Mouse (Mus musculus) neural tube, embryonic 15.5 days (tissue): ENCODE data around the gene Chst4. TPM values are rescaled to one million over a fixed set of nuclear protein-coding genes. Genes with fewer than 3 reads are reported as not detected.

Source experiments
- ATAC-seq: fragments of 200-750 bp; cut with Nextera tagmentation; 2 replicates; pipeline ENCODE4 v1.8.0; 2017; ENCODE audit warnings: mild to moderate bottlenecking, moderate TSS enrichment, moderate library complexity; ENCODE audit not compliant: low FRiP score
- H3K27ac ChIP-seq: fragments of 300-500 bp; sonication (generic); replicated peaks from 2 replicates; pipeline ENCODE4 v1.5.1; 2015; ENCODE audit warnings: mild to moderate bottlenecking, inconsistent platforms
- H3K27me3 ChIP-seq: fragments of 300-500 bp; sonication (generic); replicated peaks from 2 replicates; pipeline ENCODE4 v1.6.1; 2015; ENCODE audit warnings: inconsistent platforms
- H3K36me3 ChIP-seq: fragments of 300-500 bp; sonication (generic); 2 replicates; pipeline ENCODE4 v1.6.1; 2015; ENCODE audit warnings: inconsistent platforms
- H3K4me1 ChIP-seq: fragments of 300-500 bp; sonication (generic); 2 replicates; pipeline ENCODE4 v1.6.1; 2015; ENCODE audit warnings: inconsistent platforms
- H3K4me2 ChIP-seq: fragments of 300-500 bp; sonication (generic); 2 replicates; pipeline ENCODE4 v1.6.1; 2015; ENCODE audit warnings: inconsistent platforms, mild to moderate bottlenecking, moderate library complexity
- H3K4me3 ChIP-seq: fragments of 300-500 bp; sonication (generic); replicated peaks from 2 replicates; pipeline ENCODE4 v1.5.1; 2015; ENCODE audit warnings: mild to moderate bottlenecking, inconsistent platforms
- H3K9ac ChIP-seq: fragments of 300-500 bp; sonication (generic); replicated peaks from 2 replicates; pipeline ENCODE4 v1.6.1; 2015; ENCODE audit warnings: mild to moderate bottlenecking, inconsistent platforms
- H3K9me3 ChIP-seq: fragments of 300-500 bp; sonication (generic); replicated peaks from 2 replicates; pipeline ENCODE4 v1.6.1; 2016; ENCODE audit warnings: inconsistent platforms
- WGBS: fragments of 180-500 bp; shearing (Covaris S2); methylation state at CpG from one replicate; pipeline ENCODE4 v1.1.7; 2015; ENCODE audit warnings: mixed read lengths; 5-methylcytosine and 5-hydroxymethylcytosine counted together
- polyA plus RNA-seq: library from polyadenylated mRNA; unstranded; fragments of >200 nt; fragmentation: Nextera tagmentation; extraction: Ambion mirVana; gene quantifications from 2 replicates; pipeline ENCODE4 v1.2.1, GENCODE M21; 2015

Gene Chst4
- polyA plus RNA-seq, 1 experiment from 2014 or later = not detected

DNA sequence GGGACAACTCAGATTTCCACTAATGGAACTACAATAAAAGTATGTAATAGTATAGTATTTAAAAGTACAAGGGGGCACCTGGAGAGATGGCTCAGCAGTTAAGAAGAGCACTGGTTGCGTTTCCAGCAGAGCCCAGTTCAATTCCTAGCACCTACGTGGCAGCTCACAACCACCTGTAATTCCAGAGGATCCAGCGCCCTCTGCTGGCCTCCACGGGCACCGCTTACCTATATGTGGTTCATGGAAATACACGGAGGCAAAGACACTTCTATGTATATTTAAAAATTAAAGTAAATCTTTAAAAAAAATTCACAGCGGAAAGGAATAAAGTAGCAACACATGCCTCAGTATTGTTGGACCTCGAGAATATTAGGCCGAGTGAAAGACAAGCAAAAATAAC, 36.6 kb downstream of the Chst4 start:
- no peak overlapping the region for H3K27ac ChIP-seq
- no peak overlapping the region for H3K4me3 ChIP-seq
- ATAC-seq = no peak
- no peaks in the 10 kb centered on the region for H3K36me3 ChIP-seq
- 38% methylated on average over 9 of the region's 9 CpGs for WGBS
- H3K4me1 ChIP-seq = peaks cover 8% of the 10 kb centered on the region; the same call in 1 of the 2 replicates
- no peaks in the 10 kb centered on the region for H3K27me3 ChIP-seq
- no peak overlapping the region for H3K4me2 ChIP-seq
- no peak overlapping the region for H3K9ac ChIP-seq
- no peaks in the 10 kb centered on the region for H3K9me3 ChIP-seq

DNA sequence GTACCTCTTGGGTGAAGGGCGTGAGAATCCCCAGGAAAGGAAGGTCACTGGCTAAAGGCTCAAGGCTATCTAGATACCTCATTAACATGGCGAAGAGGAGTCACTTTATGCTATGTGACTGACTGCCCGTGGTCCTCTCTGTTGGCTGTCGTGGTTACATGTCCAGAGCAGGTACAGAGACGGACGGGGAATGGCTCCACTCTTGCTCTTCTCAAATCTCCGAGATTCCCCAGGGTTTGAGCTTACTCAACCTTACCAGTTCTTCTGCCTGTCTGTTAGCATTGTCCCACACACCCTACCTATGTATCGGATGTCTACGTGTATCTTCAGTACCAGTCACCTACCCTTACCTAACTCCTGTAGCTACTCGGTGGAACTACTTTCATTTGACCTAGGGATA, 39.6 kb downstream of the Chst4 start:
- H3K4me3 ChIP-seq = no peak overlapping the region
- H3K27ac ChIP-seq = no peak overlapping the region
- H3K9me3 ChIP-seq = no peaks in the 10 kb centered on the region
- no peaks in the 10 kb centered on the region for H3K27me3 ChIP-seq
- H3K9ac ChIP-seq = no peak overlapping the region
- H3K4me2 ChIP-seq = no peak overlapping the region
- 90% methylated on average over 10 of the region's 10 CpGs for WGBS
- H3K36me3 ChIP-seq = no peaks in the 10 kb centered on the region
- no peak for ATAC-seq
- H3K4me1 ChIP-seq = no peaks in the 10 kb centered on the region

DNA sequence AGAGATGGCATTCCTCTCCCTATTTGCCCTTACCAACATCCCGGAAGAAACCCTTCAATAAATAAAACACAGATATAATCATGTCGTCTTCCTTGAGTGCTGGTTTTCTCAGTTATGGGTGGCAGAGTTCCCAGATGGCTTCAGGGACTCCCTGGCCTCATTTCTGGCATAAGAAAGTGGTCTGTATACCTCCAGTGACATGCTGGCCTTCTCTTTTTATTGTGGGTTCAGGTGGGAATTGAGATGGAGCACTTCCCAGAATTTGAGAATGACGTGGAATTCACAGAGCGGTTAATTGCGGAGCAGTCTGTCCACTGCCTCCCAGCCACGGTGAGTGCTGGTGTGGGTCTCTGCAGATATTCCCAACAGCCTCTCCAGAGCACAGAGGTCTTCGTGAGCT, 41.5 kb downstream of the Chst4 start:
- no peak overlapping the region for H3K27ac ChIP-seq
- no peak overlapping the region for H3K4me2 ChIP-seq
- no peaks in the 10 kb centered on the region for H3K27me3 ChIP-seq
- no peak for ATAC-seq
- H3K4me3 ChIP-seq = no peak overlapping the region
- no peaks in the 10 kb centered on the region for H3K4me1 ChIP-seq
- WGBS = 65% methylated on average over 7 of the region's 7 CpGs
- no peak overlapping the region for H3K9ac ChIP-seq
- no peaks in the 10 kb centered on the region for H3K36me3 ChIP-seq
- H3K9me3 ChIP-seq = no peaks in the 10 kb centered on the region

DNA sequence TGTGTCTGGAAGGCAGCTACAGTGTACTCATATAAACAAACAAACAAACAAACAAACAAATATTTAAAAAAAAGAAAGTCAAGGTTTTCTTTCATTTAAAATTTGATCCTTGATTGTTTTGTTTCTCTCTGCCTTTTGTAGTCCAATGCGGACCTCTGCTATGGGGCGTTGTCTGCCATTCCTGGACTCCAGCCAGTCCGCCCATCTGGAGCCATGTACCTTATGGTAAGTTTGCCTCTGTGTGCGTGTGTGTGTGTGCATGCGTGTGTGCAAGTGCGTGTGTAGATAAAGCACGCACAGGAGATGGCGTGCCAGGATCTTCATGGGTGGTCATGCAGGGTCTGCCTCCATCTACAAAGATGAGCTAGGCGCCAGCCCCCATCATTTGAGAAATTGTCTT, 42.2 kb downstream of the Chst4 start:
- no peak overlapping the region for H3K4me2 ChIP-seq
- H3K4me1 ChIP-seq = no peaks in the 10 kb centered on the region
- no peaks in the 10 kb centered on the region for H3K36me3 ChIP-seq
- no peak overlapping the region for H3K4me3 ChIP-seq
- no peak for ATAC-seq
- H3K27ac ChIP-seq = no peak overlapping the region
- H3K9ac ChIP-seq = no peak overlapping the region
- H3K27me3 ChIP-seq = no peaks in the 10 kb centered on the region
- WGBS = 79% methylated on average over 9 of the region's 9 CpGs
- no peaks in the 10 kb centered on the region for H3K9me3 ChIP-seq

DNA sequence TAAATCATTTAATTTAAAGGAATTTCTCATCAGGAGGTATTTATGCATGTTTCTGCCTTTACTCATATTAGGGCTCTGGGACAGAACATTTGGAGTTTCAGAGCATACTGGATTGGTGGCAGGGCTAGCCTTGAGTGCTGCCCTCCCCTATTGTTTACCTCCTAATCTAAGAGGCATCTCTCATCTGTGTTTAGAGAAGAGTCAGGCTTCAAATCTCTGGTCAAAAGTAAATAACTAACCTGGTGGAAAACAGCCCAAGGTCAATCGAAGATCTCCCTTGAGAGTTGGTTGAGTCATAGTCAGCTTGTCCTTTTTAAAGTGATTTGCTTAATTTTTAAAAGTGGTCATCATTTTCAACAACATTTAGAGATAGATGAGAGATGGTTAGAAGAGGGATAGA, 46.6 kb downstream of the Chst4 start:
- Histone ChIP-seq H3K9me3 (no peaks in the 10 kb centered on the region), H3K27ac (no peak overlapping the region), H3K4me2 (no peak overlapping the region), H3K27me3 (no peaks in the 10 kb centered on the region), H3K36me3 (no peaks in the 10 kb centered on the region), H3K4me3 (no peak overlapping the region), H3K4me1 (no peaks in the 10 kb centered on the region), H3K9ac (no peak overlapping the region)
- 85% methylated on average over 1 of the region's 1 CpGs for WGBS
- no peak for ATAC-seq

DNA sequence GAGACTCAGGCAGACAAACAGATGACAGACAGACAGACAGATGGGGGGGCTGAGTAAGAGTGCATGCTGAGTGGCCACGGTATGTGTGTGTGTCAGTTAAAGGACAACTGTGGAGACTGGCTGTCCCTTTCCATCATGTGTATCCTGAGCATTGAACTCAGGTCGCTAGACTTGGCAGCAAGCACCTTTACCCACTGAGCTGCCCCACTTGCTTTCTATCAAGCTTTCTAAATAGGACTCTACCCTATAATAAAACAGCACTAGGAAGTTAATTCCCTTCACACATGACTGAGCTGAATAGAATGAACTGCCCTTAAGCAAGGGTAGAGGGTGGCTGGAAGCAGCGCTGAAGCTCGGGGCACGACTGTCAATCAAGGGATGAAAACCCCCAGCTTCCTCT, 47.4 kb downstream of the Chst4 start:
- H3K36me3 ChIP-seq = no peaks in the 10 kb centered on the region
- WGBS = 78% methylated on average over 5 of the region's 5 CpGs
- no peak for ATAC-seq
- no peak overlapping the region for H3K4me3 ChIP-seq
- H3K4me1 ChIP-seq = no peaks in the 10 kb centered on the region
- H3K9ac ChIP-seq = no peak overlapping the region
- H3K9me3 ChIP-seq = no peaks in the 10 kb centered on the region
- no peaks in the 10 kb centered on the region for H3K27me3 ChIP-seq
- no peak overlapping the region for H3K4me2 ChIP-seq
- H3K27ac ChIP-seq = no peak overlapping the region

DNA sequence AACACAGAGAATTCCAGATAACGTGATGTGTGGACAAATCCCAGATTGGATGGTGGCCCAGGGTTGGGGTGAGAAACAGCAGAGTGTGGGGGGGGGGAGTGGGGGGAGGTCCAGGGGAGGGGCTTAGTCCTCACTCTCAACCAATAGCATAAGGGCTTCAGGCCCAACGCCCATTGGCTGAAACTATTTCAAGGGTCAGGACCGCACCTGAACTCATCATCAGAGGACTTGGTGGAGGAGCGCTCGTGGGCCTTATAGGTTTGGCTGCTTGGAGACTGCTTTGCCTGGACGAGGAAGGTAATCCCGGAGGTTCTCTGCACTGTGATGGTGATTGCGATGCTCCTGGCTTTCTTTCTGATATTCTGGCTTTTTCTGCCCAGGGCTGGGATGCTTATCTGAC, 49.3 kb downstream of the Chst4 start, which contains the start of gene Tat:
Gene Tat (plus strand): TSS at position 214 of the 400 bp plus-strand sequence.
- H3K27me3 ChIP-seq = no peaks in the 10 kb centered on the region
- H3K4me2 ChIP-seq = no peak within 1 kb of the TSS
- no peak within 1 kb of the TSS for H3K4me3 ChIP-seq
- no peak within 1 kb of the TSS for H3K9ac ChIP-seq
- ATAC-seq = no peak
- H3K27ac ChIP-seq = no peak within 1 kb of the TSS
- no peaks in the 10 kb centered on the region for H3K9me3 ChIP-seq
- 90% methylated on average over 8 of the region's 8 CpGs for WGBS
- no peaks in the 10 kb centered on the region for H3K4me1 ChIP-seq
- H3K36me3 ChIP-seq = no peaks in the 10 kb centered on the region

DNA sequence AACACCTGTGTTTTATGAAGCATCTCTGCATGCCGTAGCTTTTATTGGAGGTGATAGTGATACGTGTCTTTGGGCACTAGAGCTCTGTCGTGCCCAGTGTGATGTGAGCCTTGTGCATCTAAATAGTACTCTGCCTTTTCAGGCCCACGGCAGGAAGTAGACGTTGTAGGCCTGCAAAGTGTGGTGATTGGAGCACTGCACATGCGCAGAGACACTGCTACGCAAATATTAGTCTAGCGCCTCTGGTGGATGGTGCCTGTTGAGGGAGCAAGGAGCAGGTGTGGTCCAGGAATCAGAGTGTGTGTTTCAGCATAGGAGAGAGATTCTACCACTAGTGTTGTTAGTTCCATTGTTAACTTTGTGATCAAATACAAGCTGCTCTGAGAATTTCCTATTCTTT, 50.4 kb downstream of the Chst4 start:
- Histone ChIP-seq H3K36me3 (no peaks in the 10 kb centered on the region), H3K9ac (no peak overlapping the region), H3K27ac (no peak overlapping the region), H3K4me1 (peaks cover 2% of the 10 kb centered on the region), H3K27me3 (no peaks in the 10 kb centered on the region), H3K9me3 (no peaks in the 10 kb centered on the region), H3K4me3 (no peak overlapping the region), H3K4me2 (no peak overlapping the region)
- ATAC-seq = no peak
- WGBS = 88% methylated on average over 8 of the region's 8 CpGs

DNA sequence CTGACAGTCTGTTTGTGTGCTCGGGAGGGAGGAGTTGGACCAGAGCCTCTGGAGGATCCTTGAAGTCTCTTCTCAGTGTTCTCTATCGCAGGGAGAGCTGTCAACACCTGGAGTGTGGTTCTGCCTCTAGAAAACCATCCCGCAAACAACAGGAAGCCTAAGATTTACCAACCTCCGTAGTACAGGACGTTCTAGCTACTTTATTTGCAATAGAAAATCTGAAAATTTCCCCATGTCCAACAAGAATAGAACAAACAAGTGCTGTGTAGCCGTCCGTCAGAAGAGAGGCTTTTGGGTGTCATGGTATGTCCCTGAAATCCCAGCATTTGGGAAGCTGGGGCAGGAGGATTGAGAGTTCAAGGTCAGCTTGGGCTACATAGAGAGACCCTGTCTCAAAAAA, 51.8 kb downstream of the Chst4 start:
- H3K27me3 ChIP-seq = no peaks in the 10 kb centered on the region
- 92% methylated on average over 7 of the region's 7 CpGs for WGBS

DNA sequence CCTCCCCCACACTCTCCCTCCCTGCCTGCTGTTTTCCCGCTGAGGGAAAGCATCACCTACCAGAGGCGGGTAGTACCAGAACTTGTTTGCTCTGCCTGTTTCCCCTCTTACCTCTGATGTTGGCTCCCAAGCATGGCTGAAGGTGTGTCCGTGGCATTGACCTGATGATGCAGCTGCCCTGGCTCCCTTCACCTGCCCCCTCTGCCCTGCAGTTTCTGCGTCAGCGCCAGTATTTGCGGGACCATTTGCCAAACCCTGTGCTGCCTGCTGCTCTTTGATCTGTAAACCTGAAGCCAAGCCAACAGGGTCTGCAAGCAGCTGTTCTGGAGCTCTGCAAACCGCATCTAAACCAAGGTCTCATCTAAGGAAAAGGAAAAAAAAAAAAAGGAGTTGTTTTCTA, 53.2 kb downstream of the Chst4 start:
- no peaks in the 10 kb centered on the region for H3K27me3 ChIP-seq
- no peak for ATAC-seq
- 68% methylated on average over 7 of the region's 7 CpGs for WGBS
- no peak overlapping the region for H3K9ac ChIP-seq
- no peak overlapping the region for H3K4me2 ChIP-seq
- no peaks in the 10 kb centered on the region for H3K9me3 ChIP-seq
- peaks cover 10% of the 10 kb centered on the region for H3K4me1 ChIP-seq
- H3K4me3 ChIP-seq = no peak overlapping the region
- H3K27ac ChIP-seq = no peak overlapping the region
- no peaks in the 10 kb centered on the region for H3K36me3 ChIP-seq

More for the DNA sequence above, 51.8 kb downstream of the Chst4 start:
- H3K4me3 ChIP-seq = no peak overlapping the region
- ATAC-seq = no peak
- no peaks in the 10 kb centered on the region for H3K36me3 ChIP-seq
- peaks cover 10% of the 10 kb centered on the region for H3K4me1 ChIP-seq
- H3K9ac ChIP-seq = no peak overlapping the region
- no peak overlapping the region for H3K27ac ChIP-seq
- no peak overlapping the region for H3K4me2 ChIP-seq
- no peaks in the 10 kb centered on the region for H3K9me3 ChIP-seq

DNA sequence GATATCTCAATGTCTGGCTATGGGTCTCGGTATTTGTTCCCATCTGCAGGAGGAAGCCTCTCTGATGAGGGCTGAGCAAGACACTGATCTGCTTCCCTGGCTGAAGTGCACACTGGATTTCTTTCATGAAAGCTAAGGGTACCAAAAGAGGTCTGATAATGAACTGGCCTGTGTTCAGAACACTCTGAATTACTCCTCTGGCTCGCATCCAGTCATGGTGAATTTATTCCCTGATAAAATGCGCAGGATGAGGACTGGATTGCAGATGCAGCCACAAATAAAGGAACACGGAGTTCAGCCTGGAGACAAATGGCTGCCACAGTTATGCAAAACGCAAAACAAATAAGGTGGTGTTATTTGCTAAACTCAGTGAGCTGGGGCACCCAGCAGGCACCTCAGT, 55.6 kb downstream of the Chst4 start:
- H3K9me3 ChIP-seq = no peaks in the 10 kb centered on the region
- H3K27ac ChIP-seq = peak overlapping the region; percentile 75
- 13% methylated on average over 5 of the region's 5 CpGs for WGBS
- H3K36me3 ChIP-seq = no peaks in the 10 kb centered on the region
- peaks cover 10% of the 10 kb centered on the region for H3K4me1 ChIP-seq
- H3K27me3 ChIP-seq = no peaks in the 10 kb centered on the region
- no peak overlapping the region for H3K4me3 ChIP-seq
- H3K4me2 ChIP-seq = 0 out of 2 replicates have a peak overlapping the region, but pooled peaks have one; percentile 15
- ATAC-seq = peak; percentile 41; the same call in 1 of the 2 replicates
- H3K9ac ChIP-seq = no peak overlapping the region

DNA sequence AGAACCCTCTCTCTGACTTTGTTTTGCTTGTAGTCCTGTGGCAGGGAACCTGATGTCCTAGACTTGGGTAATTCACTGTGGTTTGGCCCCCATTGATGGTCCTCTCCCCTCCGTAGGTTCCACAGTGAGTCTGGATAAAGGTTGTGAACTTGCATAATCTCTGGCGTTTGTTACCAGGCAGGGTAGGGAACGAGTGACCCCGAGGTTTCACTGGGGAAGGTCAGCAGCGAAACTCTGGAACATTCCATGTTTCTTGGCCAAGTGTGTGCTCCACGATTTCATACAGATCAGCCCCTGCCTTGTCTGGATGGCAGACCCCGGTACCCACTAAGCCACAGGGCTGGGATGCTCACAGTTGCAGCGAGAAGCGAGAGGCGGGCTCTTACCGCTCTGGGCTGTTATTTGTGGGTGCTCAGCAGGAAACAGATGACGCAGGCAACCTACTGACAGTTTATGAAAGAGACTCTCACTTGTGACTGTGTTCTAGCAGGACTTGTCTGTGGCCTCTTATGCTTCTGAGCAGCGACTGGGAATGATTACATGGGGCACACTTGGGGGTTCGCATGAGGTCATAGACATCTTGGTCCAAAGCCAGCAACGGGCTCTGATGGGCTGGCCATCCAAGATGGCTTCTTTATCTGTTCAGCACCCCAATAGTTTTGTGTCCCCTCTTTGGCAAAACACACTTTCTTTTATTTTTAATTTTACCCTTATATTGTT, 57.0 kb downstream of the Chst4 start:
- Histone ChIP-seq H3K4me2 (no peak overlapping the region), H3K4me1 (peaks cover 10% of the 10 kb centered on the region), H3K36me3 (no peaks in the 10 kb centered on the region), H3K27me3 (no peaks in the 10 kb centered on the region), H3K4me3 (no peak overlapping the region), H3K27ac (no peak overlapping the region), H3K9me3 (no peaks in the 10 kb centered on the region), H3K9ac (no peak overlapping the region)
- ATAC-seq = no peak
- 75% methylated on average over 15 of the region's 15 CpGs for WGBS
